Mouse (Mus musculus) cerebellum, adult 11 months (tissue): ENCODE results near the gene B3gnt2.

Experiments
- DNase-seq: peaks from one replicate; pipeline ENCODE4 v3.0.0; 2022

The B3gnt2 gene

DNA sequence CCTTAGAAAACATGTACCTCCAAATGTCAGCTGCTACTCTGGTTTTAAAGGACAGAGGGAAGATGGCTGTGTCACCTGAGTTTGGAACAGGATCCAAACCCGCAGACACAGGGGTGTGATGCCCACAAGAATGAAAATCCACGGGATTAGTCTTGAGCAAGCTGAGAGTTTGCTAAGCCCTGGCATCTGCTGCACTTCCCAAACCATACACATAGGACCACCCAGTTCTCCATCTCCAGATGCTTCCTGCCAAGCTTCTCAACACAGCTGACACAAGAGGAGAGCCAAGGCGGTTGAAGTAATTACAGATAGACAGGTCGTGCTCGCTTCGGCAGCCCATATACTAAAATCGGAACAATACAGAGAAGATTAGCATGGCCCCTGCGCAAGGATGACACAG lies 7.8 kb upstream of the B3gnt2 start:
- no peak for DNase-seq

DNA sequence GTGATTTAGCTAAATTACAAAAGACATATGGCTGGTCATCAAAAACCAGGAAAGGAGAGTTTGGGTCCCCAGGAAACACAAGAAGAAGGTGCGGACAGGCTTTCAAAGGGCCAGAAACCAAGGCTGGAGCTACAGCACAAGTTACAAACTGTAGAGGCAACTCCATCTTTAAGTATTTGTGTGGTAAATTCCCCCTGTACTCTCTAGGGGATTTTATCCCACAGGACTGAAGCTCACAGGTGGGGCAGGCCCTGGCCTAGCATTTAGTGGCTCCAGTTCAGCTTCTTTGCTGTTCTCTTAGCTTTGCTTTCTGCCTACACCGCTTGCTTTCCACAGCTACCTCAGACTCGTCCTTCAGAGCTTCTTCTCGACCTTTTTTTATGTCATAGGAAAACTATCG lies 6.9 kb upstream of the B3gnt2 start:
- no peak for DNase-seq

- no peak for DNase-seq
Measured at GRCm38 (mm10) chr11:22865635-22866246, 5.0 kb upstream of the B3gnt2 start.

- DNase-seq, result no peak
Measured at GRCm38 (mm10) chr11:22864305-22865060, 3.7 kb upstream of the B3gnt2 start.

GRCm38 (mm10) chr11:22863581-22863980 lies 2.8 kb upstream of the B3gnt2 start:
- DNase-seq, result no peak

DNA sequence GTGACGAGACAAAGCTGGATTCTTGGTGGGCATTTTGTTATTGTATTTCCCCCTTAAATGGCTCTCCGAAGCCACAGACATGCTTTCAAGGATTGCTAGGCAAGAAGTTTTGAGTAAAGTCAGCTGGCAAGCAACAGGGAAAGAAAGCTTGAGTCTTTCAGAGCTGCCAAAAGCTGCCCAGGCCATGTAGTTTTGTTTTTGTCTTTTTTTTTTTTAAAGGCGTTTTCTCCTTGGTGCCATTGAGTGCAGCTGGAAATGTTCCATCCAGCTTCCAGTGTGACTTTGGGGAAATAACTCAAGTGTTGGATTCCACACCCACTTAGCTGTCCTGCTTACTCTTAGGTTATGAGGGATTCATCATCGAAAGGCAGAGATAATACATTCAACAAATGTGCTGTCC lies 554 bp upstream of the B3gnt2 start:
- DNase-seq, result no peak

DNA sequence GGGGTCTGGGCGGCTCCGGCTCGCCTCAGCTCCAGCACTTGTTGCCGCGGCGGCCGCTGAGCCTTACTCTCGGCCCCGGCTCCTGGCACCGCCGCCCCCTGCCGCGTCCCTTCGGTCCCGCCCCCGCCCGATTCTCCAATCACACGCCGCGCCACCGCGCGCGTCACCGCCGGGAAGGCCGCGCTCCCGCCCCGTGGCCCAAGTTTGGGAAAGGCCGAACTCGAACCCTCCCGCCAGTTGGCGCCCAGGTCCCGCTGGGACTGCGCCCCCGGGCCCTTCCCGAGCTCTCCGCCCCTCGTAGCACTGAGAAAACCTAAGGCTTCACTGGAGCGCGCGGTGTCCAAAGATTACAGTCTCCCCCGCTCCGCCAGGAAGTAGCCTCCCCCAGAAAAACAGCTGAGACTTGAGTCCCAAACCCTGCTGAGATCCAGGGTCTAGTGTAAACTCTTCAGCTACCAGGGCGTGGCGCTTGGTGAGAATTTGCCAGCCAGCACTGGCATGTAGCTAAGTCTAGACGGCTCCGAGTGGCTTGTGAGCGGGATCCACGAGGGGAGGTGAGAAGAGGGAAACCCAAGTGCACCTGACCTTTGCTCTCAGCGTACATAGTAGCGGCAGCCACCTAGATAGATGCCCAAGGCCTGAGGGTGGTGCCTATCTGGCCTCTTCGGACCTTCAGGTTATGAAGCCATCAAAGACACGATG lies 977 bp downstream of the B3gnt2 start:
- no peak for DNase-seq

- no peak for DNase-seq
Measured at GRCm38 (mm10) chr11:22859301-22859632, 1.5 kb downstream of the B3gnt2 start.

- DNase-seq, result no peak
Measured at GRCm38 (mm10) chr11:22858441-22859300, 2.1 kb downstream of the B3gnt2 start.

- no peak for DNase-seq
Measured at GRCm38 (mm10) chr11:22857705-22858440, 2.9 kb downstream of the B3gnt2 start.

DNA sequence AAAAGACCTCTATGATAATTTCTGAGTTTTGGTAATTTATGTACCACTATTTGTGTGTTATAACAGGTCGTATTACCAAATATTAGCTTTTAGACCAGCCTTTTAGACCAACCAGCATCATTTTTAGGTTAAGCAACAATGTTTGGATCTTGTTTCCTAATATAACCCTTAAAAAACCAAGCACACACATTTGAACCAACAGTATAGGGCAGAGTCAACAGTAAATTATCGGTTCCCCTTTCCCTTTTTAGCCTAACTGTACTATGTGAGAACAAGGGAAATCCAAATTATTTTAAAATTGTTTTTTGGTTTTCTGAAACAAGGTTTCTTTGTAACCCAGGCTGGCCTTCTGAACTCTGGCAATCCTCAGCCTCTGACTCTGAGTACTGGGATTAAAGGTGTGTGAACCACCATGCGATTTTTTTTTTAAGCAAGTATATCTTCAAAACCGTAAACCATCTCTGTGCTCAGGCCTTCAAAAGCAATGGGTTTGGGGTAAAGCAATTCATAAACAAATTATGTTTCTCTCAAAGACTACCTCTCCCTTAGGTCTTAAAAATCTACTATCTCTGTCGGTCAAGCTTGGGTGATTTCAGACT lies 3.6 kb downstream of the B3gnt2 start:
- no peak for DNase-seq

GRCm38 (mm10) chr11:22856371-22856965 lies 4.3 kb downstream of the B3gnt2 start:
- DNase-seq, result no peak

DNA sequence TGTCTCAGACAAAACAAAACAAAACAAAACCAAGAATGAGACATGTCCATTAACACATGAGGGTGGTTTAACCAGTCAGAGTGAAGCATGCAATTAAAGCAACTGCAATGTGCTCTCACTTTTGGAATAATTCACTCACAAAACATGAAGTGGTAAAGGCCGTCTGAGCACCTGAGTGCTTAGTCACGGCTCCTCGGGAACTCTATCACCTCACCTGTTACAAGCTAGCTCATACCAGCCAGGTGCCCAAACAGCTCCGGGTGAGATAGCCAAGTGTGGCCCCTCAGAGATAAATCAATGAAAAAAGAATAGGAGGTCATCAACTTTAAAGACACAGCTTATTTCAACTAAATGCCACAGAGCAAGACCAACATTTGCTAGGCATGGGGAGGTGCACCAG lies 6.2 kb downstream of the B3gnt2 start:
- DNase-seq, result no peak

- DNase-seq, result no peak
Measured at GRCm38 (mm10) chr11:22853477-22854157, 7.1 kb downstream of the B3gnt2 start.

GRCm38 (mm10) chr11:22852510-22852909 lies 8.3 kb downstream of the B3gnt2 start:
- DNase-seq, result no peak

- DNase-seq, result no peak
Measured at GRCm38 (mm10) chr11:22851416-22851815, 9.3 kb downstream of the B3gnt2 start.

- no peak for DNase-seq
Measured at GRCm38 (mm10) chr11:22850077-22850476, 10.7 kb downstream of the B3gnt2 start.

- no peak for DNase-seq
Measured at GRCm38 (mm10) chr11:22848649-22849195, 12.0 kb downstream of the B3gnt2 start.

DNA sequence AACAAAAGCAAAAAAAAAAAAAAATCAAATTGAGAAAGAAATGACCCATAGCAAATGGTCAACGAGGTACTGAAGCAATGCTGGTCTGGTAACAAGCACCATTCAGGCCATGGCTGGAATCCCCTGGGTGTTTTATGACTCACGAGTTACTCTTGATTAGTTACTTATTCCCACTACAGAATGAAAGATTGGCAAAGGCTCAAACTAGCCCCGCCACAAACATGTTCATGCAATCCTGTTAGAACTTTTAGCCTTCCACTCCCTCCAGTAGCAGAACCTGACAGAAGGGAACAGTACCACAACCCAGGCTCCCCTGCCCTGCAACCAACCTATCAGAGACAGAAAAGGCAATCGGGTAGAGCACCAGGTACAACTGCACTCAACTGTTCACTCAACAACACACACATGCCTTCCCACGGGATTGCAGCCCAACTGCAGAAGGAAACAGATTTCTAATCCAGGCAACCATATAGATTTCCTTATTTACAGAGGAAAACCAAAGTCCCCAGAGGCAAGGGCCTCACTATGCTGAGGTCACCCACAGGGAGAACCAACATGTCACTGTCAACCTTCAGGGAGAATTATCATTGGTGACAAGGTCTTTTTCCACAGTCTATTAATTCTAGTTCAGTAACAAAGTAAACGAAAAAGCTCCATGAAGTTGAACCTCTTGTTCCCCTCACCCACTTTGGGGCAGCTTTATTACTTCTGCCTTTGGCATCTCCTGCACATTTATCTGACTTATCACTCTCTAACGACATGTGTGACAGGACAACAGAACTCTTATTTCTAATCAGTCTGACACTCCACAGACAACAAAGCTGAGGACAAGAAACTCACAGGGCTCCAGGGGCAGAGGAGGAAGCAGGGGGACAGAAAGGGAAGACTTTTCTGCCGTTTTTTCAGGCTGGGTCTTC lies 12.8 kb downstream of the B3gnt2 start:
- DNase-seq, result no peak
